Mouse (Mus musculus) gastrocnemius, adult 18-20 months (tissue): Measurements from ENCODE around the gene Ndufv3. TPM values are rescaled to one million over a fixed set of nuclear protein-coding genes. Genes with fewer than 3 reads are reported as not detected.

ENCODE experiments used
- microRNA-seq: library from miRNA; unstranded; fragments of <30 nt; microRNA quantifications from one replicate; pipeline ENCODE4 v1.2.0, GENCODE M21; 2021
- total RNA-seq, 2 experiments: library from RNA; stranded (reverse); gene quantifications; 2 replicates each; pipeline ENCODE4 v1.2.3; 2021

Gene Ndufv3
- total RNA-seq, 2 experiments from 2014 or later = 469 to 480 TPM

Small RNA genes within 50 kb of the gene (microRNA-seq; reads per million reads assigned to microRNA genes)
- gene Gm24970 = not detected

Other genes with a start within 250 kb of the Ndufv3 start
- 10 to 100 TPM in 1 of 2 experiments, 1 to 10 TPM in 1; 2.4 to 11.6 TPM for gene Rsph1, start 242.7 kb upstream of the Ndufv3 start, total RNA-seq
- gene Slc37a1, start 233.3 kb upstream of the Ndufv3 start, total RNA-seq = 1 to 10 TPM; 3.7 to 5.9 TPM
- 1 to 10 TPM in 1 of 2 experiments, under 1 TPM in 1; 1.00 to 1.6 TPM for gene Pde9a, start 133.9 kb upstream of the Ndufv3 start, total RNA-seq
- 1 to 10 TPM; 4.6 to 7.5 TPM for gene Wdr4, start 135 bp upstream of the Ndufv3 start, total RNA-seq
- 10 to 100 TPM in 1 of 2 experiments, 1 to 10 TPM in 1; 5.8 to 11.4 TPM for gene Pknox1, start 44.6 kb downstream of the Ndufv3 start, total RNA-seq
- gene Cbs, start 117.1 kb downstream of the Ndufv3 start, total RNA-seq = under 1 TPM; 0.66 to 0.69 TPM
- gene U2af1, start 138.8 kb downstream of the Ndufv3 start, total RNA-seq = 10 to 100 TPM; 62.1 to 62.7 TPM
- gene Cryaa, start 157.7 kb downstream of the Ndufv3 start, total RNA-seq = not detected